Mouse (Mus musculus): ENCODE data around the gene Insr.

GRCm38 (mm10) chr8:3311482-3311881 lies 32.1 kb upstream of the Insr start:
- no peak for TF ChIP-seq CTCF (IDR thresholded peaks at IDR 0.05; ENCODE audit: borderline replicate concordance, insufficient read depth, low read length)
- no peak for TF ChIP-seq POLR2A (IDR thresholded peaks at IDR 0.05; ENCODE audit: low read depth, low read length)
